Mouse (Mus musculus): ENCODE measurements around the gene Sec23b.
A peak's percentile ranks its signal among the peaks of the same experiment; 100 is the strongest.
"Not testable (repeated sequence)": the region's sequence is repeated elsewhere in the genome, so short reads cannot be mapped to it uniquely, and the experiment has no call there.

The Sec23b gene

DNA sequence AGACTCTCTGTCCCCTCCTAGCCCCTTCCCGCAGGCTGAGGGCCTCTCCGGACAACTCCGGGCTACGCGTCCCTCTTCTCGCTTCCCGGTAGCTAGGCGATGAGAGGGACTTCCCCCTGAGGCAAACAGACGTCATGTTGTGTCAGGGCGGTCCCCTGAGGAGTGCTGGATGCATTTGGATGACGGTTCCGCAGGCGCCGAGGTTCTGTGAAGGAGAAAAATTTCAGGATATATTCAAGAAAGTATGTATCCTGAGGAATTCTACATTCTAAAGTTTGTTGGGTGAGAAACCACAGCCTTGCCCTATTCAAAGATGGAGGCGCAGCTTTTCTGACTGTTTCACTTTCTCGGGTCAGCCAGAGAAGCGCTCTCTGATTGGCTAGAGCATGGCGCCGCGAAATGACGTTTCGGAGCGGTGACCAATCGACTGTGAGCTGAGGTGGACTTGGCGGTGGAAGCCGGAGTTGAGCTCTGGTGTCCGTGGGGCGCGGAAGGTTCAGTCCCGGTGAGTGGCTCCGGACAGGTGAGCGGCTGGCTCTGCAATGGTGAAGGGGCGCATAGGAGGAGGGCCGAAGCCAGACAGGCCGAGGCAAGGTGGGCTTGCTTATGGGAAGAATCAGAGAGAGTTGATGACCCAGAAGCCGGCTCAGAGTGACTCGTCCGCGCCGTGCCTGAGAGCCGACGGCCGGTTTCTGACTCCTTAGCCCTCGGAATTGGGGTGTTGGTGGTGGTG is at the start of gene Sec23b:
Gene Sec23b, plus strand, starts transcription at position 410 of the 733 bp plus-strand sequence.
- DNase-seq (ENCODE audit: extremely low spot score), result peak; percentile 93

DNA sequence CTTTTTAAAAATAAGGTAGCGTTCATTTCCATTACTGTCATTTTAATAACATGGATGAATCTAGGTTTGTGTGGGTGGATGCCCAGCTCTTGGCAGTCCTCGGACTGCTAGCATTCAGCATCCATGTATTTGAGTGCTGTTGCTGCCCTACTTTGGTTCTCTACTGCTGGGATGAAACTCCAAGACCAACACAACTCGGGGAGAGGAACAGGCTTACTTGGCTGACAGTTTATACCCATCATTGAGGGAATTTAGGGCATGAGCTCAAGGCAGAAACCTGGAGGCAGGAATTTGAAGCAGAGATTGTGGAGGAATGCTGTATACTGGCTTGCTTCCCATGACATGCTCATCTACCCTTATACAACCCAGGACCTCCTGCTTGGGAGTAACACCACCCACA is 41.4 kb upstream of the Sec23b start:
- DNase-seq (ENCODE audit: extremely low spot score), result no peak

DNA sequence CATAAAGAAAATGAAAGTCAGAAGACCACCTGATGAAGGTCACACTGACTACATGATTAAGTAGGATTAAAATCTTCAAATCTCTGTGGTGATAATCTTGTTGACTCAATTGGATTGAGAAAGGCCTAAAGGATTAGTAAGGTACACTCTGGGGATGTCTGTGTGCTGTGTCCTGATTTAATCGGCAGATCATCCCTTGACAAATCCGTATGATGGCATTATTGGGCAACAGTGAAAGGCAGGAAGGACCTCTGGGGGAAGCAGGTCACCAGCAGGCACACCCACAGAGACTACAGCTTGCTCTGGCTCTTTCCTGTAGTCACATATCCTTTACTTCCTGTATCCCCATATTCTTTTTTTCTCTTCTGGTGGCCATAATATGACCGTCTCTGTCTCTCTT is 36.3 kb upstream of the Sec23b start:
- DNase-seq (ENCODE audit: extremely low spot score), result no peak

DNA sequence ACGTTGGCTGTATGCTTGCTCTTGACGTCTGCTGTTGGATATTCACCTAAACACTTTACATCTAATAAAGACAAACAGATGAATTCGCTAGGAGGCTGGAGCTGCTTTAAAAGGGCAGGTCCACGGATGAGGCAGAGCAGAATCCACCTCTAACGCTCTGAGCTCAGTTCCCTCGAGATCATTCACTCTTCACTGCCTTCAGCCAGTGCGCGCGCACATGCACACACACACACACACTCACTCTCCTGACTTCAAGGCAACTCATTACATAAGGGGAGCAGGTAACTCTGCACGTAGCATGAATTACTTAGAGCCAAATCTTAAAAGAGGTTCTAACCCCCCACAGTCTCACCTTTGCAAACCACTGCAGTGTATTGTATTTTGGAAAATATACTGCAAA is 30.2 kb upstream of the Sec23b start:
- no peak for DNase-seq (ENCODE audit: extremely low spot score)

DNA sequence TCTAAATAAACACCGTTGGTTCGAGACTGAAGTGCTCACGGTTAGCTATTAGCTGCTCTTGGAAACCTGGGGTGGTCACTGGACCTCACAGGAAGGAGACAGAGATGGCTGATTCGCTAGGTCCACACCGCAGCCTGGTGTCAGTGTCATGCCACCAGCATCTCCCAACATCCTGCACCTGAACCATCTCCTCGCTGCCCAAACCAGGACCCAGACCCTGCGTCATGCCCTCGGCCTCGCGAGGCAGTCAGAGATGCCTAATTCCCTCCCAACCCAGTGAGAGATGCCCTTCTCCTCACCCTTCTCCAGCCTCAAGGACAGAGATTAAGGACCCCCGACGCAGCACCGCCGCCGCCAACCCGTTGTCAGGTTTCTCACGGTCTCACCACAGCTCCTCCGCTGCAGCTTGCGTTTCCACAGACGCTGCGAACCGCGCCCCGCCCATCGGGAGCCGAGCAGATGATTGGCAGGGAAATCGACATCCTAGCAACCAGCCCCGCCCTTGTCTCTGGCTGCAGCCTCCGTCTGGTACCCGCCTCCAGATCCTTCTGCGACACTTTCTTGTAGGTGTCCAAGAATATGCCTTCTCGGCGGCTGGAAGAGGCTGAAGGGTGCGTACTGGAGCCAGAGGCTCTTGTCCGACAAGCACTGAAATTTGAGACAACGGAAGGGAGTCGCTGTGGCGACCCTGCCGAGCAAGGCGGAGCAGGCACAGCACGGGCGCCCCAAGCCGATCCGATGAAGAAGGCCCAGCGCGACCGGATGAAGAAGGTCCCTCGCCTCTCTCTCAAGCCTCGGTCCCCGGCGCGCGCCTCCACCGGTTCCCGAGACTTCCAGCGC is 28.8 kb upstream of the Sec23b start, which contains the start of the genes Dzank1 and Polr3f:
Gene Dzank1, minus strand, starts transcription at position 434 of the 840 bp plus-strand sequence.
Gene Polr3f, plus strand, starts transcription at position 738 of the 840 bp plus-strand sequence.
- peak; percentile 95 for DNase-seq (ENCODE audit: extremely low spot score)

DNA sequence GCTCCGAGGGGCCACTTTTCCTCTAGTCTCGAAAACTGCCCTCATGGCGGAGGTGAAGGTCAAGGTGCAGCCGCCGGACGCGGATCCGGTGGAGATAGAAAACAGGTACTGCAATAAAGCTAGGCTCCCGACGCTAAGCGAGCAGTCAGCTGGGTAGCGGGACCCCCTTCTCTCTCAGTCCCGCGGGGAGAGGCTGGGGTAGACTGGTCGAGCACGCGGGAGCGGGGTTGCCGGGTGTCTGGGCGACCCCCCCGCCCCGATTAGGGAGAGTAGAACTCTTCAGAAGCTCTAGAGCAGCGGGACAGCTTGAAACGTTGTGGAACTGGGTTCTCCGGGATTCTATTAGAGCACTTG is 28.2 kb upstream of the Sec23b start:
- no peak for DNase-seq (ENCODE audit: extremely low spot score)

DNA sequence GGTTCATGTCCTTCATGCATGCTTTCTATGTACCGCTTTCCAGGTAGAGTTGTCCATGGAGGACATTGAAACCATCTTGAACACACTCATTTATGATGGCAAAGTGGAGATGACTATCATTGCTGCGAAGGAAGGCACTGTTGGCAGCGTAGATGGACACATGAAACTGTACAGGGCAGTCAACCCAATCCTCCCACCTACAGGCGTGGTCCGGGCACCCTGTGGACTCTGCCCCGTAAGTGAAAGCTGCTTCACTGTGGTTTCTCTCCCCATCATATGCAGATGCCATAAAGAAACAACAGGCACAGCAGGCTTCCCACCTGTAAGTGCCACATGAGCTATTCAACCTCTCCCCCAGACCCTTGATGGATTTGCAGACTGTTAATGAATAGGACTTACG is 18.9 kb upstream of the Sec23b start:
- DNase-seq (ENCODE audit: extremely low spot score), result no peak

DNA sequence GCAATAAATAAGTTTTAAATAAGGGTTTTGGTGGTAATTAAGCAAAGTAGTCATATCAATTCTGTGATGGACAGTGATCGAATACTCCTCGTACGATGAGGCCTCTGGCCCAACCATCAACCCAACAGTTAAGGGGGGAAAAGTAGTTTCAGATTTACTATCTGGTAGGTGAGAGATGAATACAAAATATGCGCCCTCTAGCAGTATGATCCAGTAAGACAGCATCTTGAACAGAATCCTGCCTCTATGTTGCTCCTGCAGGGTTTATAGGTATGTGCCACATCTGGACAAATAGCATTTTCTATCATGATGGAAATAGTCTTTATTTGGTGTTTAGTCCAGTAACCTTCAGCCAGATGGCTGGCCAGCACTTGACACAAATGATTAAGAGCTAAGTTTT is 14.8 kb upstream of the Sec23b start:
- DNase-seq (ENCODE audit: extremely low spot score), result no peak

DNA sequence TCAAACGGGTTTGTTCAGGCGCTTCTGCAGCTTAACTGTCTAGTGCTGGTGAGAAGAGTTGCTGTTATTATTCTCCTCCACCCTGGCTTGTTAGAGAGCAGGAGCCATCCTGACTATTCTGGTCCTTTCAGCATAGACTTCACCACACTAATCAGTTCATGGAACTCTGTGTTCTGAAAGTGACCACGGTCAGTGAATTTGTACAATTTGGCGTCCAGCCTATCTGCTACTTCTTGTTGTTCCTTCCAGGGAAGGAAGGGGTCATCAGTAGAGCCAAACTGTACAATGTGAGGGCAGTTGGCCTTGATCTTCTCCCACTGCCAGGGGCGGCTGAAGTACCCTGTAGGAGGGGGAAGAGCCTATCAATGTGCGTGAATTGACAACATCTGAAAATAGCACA is 12.4 kb upstream of the Sec23b start:
- DNase-seq (ENCODE audit: extremely low spot score), result no peak

DNA sequence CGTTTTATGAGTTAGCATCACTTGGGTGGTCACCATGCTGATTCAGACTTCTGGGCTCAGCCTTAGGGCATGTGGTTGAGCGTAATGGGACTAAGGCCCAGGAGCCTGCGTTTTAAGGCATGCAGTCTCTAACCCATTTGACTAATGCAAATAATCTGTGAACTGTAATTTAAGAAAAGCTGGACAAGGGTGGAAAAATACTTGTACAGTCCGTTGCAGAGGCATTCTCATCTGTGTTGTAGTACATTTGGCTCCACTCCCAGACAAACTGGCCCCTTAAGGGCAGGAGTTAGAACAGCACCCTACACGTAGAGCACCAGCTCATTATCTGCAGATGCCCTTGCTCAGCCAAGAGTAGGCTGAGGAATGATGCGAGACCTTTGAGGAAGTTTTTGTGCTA is 11.4 kb upstream of the Sec23b start:
- DNase-seq (ENCODE audit: extremely low spot score), result no peak

DNA sequence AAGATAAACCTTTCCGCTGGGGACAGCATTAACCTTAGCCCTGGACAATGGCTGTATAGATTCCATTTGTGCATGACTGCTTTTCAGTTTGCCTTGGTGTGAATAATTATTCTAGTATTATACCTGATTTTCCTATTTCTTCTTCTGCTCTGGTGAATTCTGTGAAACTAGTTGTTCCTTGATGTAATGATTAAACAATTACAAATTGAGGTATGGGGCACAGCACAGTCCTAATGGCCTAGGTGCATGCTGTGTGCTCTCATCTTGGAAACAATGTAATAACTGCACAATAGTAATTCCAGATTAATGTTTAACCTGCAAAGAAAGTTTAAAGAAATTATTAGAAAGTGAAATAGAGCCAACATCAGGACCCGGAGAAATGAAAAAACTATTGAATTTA is 11.0 kb upstream of the Sec23b start:
- DNase-seq (ENCODE audit: extremely low spot score), result no peak

DNA sequence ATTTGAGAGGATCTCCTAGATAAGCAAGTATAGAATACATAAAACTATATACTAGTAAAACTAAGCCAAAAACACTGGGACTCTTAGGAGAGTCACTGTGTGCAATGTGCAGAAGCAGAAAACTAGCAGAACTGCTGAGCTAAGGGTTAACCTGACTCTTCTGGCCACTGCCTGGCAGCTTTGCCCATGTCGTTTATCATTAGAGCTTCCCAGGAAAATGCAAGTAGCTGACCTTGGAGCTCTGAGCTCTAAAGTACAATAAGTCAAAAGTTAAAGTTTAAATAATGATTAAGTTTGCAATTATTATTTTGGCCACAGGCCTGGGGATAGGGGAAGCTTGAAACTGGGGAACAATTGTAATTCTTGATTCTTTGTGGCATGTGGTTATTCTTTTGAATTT is 10.5 kb upstream of the Sec23b start:
- DNase-seq (ENCODE audit: extremely low spot score), result no peak

DNA sequence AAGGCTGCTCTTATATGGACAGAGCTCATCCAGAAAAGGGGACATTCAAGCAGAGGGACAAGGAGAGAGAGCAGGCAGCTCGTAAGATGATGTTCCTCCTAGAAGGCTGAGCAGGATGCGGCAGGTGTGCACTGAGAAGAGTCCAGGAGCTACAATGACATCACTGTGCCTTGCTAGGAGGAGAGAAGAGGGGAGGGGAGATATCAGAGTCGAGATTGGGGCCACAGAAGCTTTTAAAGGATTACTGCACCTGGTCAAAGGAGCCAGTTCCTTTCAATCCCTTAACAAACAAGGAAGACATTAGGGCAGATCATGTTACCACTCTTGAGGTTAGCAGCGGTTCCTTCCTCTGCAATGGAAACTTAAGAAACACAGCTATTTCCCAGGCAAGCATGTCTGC is 8.5 kb upstream of the Sec23b start:
- no peak for DNase-seq (ENCODE audit: extremely low spot score)

DNA sequence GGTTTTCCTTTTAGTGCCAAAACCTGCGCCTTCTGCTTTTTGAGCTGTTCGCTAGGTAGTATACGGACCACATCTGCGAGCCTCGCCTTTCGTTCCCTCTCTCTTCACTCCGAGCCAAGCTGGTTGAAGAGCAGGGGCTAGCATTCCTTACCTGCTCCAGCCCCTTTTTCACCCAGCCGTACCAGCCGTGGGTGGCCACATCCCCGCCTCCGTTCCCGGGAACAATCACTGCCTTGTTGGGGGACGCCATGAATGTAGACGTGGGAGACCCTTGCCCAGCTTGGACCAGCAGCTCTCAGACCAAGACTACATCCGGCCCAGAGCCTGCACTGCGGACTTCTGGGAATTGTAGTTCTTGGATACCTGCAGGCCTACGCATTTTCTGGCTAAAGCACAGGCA is 5.5 kb upstream of the Sec23b start, which contains the start of gene Rbbp9:
Gene Rbbp9, minus strand, starts transcription at position 341 of the 400 bp plus-strand sequence.
- DNase-seq (ENCODE audit: extremely low spot score), result peak; percentile 82

DNA sequence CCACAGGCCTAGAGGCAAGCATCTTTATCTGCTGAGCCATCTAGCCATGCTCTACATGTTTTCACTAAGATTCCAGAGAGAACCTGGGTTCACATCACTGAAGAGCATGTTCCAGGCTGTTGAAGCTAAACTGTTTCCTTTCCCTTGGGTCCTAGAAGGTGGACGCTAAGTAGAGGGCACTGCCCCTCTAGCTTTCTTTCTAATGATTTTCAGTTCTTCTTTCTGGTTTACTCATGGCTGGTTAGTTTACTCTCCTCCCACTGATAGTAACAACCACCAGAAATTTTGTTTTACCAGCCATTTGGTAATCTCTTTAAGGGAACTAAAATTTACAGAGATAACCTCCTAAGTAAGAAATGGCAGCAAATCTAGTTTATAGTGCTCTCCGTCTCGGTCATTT is 2.1 kb upstream of the Sec23b start:
- DNase-seq (ENCODE audit: extremely low spot score), result no peak

DNA sequence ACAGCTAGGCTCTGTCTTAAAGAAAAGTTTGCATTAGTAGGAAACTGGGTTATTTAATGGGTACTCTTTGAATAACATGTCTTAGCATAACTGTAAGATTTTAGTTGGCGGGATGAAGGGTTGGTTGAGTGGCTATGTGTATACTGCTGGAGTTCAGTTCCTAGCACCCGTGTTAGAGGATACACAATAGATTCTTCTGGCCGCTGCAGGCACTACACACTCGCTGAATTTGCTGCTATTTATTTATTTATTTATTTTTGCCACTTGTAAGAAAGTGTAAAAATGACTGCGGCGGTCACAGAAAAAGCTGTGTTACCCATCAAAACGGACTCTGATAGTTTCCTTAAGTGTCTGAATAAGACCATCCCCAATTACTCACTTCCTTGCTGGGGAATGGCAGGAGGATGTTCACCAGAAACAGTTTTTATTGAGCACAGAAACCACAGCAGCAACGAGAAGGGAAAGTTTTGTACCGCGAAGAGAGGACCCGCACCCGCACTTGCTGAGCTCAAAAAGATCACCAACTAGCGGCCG is 676 bp upstream of the Sec23b start:
- DNase-seq (ENCODE audit: extremely low spot score), result no peak

DNA sequence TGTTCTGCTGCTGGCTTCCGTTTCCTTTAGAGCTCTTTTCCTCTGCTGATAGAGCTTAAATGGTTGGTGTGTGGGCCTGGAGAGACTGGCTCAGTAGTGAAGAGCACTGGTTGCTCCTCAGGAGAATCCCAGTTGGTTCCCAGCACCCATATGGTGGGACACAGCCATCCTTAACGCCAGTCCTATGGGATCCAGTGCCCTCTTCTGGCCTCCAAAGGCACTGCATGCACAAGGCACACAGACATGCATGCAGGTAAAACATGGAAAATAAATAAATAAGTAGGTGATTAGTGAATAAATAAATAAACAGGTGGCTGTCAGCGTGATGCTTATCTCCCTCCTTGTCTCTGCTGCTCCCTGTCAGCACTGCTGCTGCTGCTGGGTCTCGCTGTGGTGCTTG is 32.7 kb downstream of the Sec23b start:
- DNase-seq (ENCODE audit: extremely low spot score), result no peak

DNA sequence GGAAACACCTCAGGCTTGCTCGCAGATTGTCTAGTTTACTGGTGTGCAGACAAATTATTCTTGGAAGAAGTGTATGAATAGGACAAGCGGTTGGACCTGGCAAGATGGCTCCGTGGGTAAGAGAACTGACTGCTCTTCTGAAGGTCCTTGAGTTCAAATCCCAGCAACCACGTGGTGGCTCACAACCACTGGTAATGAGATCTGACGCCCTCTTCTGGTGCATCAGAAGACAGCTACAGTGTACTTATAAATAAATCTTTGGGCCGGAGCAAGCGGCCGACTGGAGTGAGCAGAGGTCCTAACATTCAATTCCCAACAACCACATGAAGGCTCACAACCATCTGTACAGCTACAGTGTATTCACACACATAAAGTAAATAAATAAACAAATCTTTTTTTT is 37.0 kb downstream of the Sec23b start:
- DNase-seq (ENCODE audit: extremely low spot score), result not testable (repeated sequence)

DNA sequence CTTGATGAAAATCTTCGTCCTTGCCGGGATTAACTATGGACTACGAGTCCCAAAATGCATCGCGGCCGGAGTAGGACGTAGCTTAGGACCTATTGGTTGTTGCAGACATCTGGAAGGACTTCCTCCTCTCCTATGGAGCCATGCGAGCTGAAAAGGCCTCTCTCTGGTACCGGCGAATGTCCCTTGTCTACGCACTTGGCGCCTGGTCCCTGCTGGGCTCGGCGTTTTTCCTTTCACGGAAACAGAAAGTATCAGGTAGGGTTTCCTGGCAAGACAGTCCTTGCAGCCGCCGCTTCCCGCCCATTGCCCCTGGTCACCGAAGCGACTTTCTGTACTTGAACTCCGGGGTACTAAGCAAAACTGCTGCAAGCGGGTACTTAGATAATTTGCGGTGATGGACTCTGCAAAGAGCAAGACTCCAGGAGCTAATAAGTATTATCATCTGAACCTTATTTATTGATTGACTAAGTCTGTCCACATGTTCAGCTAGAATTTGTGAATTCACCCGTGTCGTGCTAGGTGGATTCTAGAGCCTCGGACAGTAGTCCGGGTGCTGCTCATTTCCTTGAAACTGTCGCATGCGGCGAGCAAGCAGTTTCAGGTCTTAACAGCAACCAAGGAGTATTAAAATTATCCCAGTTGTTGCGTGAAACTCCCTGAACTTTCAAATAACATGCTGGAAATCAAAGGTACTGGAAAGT is 38.1 kb downstream of the Sec23b start, which contains the start of gene Smim26:
Gene Smim26, plus strand, starts transcription at position 104 of the 701 bp plus-strand sequence.
- peak; percentile 82 for DNase-seq (ENCODE audit: extremely low spot score)

DNA sequence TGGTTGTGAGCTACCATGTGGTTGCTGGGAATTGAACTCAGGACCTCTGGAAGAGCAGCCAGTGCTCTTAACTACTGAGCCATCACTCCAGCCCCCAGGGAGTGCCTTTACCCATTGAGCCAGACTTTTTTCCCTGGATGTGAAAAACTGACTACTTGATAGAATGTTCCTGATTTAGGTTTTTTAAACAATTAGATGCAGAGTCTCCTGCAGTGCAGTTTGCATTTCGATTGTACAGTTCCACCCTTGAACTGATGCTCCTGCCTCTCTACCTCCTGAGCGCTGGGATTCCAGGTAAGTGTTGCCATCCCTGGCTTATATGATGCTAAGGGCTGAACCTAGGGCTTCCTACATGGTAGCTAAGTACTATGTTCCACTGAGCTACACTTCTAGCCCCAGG is 42.0 kb downstream of the Sec23b start:
- DNase-seq (ENCODE audit: extremely low spot score), result no peak

DNA sequence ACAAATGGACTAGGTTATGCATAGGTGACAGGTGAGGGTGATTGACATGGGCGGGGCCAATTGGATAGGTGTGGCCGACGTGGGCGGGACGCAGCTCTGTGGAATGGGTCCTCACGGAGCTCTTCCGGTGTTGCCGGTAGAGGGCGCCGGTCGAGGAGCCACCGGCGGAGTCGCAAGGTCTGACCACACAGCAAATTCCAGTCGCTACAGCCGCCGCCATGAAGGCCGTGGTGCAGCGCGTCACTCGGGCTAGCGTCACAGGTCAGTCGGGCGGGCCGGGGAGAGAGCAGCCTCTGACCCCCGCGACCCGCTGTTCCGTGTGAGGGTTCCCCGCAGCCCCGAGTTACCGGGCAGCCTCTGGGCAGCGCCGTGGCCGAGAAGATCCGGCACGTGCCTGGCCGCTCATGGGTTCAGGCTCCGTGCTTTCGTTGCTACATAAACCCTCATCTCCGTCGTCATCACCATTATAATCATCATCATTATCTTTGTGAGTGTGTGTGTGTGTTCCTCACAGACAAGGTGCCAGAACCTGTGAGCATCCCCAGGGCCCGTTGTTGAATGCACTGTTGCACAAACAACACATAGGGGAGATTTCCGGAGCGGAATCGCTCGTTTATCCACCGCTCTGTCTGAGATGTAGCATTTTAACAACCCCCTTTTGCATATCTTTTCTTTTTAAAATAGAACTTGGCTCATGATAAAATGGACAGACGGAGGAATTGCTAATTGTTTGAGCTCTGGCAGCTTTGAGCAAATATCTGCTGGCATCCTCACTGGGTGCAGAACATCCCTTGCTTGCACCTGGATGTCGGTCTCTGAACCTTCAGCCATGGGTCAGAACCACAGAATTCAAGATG is 44.0 kb downstream of the Sec23b start, which contains the start of gene Dtd1:
Gene Dtd1, plus strand, starts transcription at position 67 of the 857 bp plus-strand sequence.
- DNase-seq (ENCODE audit: extremely low spot score), result peak; percentile 85

Measured in embryo, embryonic 9.5 days (tissue).